Mouse (Mus musculus) liver, embryonic 14.5 days (tissue): ENCODE results near the gene Tnpo3.

Experiments
- CTCF ChIP-seq: IDR thresholded peaks from 2 replicates; pipeline ENCODE4 v1.5.1; 2016; ENCODE audit warnings: antibody characterized with exemption, low read depth, control low read depth
- EP300 ChIP-seq: IDR thresholded peaks from 2 replicates; pipeline ENCODE4 v1.6.1; 2016; ENCODE audit warnings: antibody characterized with exemption, low read depth

DNA sequence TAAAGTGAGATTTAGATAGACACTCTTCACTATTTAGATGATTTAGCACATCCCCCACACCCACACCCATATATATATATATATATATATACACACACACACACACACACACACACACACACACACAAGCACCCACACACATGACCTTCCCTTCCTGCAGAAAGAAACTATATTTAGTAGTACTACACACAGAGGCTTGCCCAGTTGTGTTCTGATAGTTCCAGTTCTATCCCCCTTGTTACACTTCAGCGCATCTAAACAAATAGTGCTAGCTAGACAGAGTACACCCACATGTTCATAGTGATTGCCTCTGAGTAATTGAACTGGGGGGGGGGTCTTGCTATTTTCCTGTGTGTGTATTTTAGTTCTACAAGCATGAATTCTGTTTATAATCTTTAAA, 24.9 kb upstream of the Tnpo3 start:
- no peak for TF ChIP-seq CTCF
- TF ChIP-seq EP300, result no peak
